Mouse (Mus musculus) erythroblast, embryonic 14.5 days (primary cell): ENCODE measurements around the gene Npas1. TPM values are rescaled to one million over a fixed set of nuclear protein-coding genes. Genes with fewer than 3 reads are reported as not detected.

Experiments used
- H3K27me3 ChIP-seq: 2 replicates; pipeline ENCODE4 v1.6.1; 2012; ENCODE audit warnings: inconsistent platforms; ENCODE audit not compliant: control insufficient read depth
- H3K36me3 ChIP-seq: 2 replicates; pipeline ENCODE4 v1.6.1; 2012; ENCODE audit warnings: mild to moderate bottlenecking, inconsistent platforms; ENCODE audit not compliant: control insufficient read depth
- H3K4me1 ChIP-seq: 2 replicates; pipeline ENCODE4 v1.6.1; 2012; ENCODE audit warnings: inconsistent platforms; ENCODE audit not compliant: control insufficient read depth
- H3K4me3 ChIP-seq: replicated peaks from 2 replicates; pipeline ENCODE3; 2012; ENCODE audit warnings: moderate library complexity, mild to moderate bottlenecking, inconsistent platforms
- H3K9me3 ChIP-seq: 2 replicates; pipeline ENCODE4 v1.6.1; 2012; ENCODE audit warnings: low read length, inconsistent platforms, mixed read lengths; ENCODE audit not compliant: control insufficient read depth
- GATA1 ChIP-seq: IDR thresholded peaks from 2 replicates; pipeline ENCODE4 v1.6.1; 2012; ENCODE audit warnings: low read length, inconsistent platforms, mixed read lengths
- TAL1 ChIP-seq: IDR thresholded peaks from 3 replicates; pipeline ENCODE4 v1.6.1; 2012; ENCODE audit warnings: low read length, inconsistent platforms, mixed read lengths
- polyA plus RNA-seq: library from polyadenylated mRNA; stranded (reverse); fragments of >175 nt; gene quantifications from 2 replicates; pipeline ENCODE4 v1.2.3, GENCODE M21; 2012

Npas1 gene
- polyA plus RNA-seq, 1 experiment: not detected

- Histone ChIP-seq H3K36me3 (peaks cover 95% of the 10 kb centered on the region), H3K27me3 (no peaks in the 10 kb centered on the region)
Observed at GRCm38 (mm10) chr7:16433352-16433971, 44.1 kb downstream of the Npas1 start.

GRCm38 (mm10) chr7:16426129-16426729, 51.3 kb downstream of the Npas1 start:
- TF ChIP-seq GATA1 (no peak), TAL1 (no peak)
- H3K4me3 ChIP-seq: no peak overlapping the region
- no peaks in the 10 kb centered on the region for H3K9me3 ChIP-seq
- H3K27me3 ChIP-seq: no peaks in the 10 kb centered on the region
- H3K4me1 ChIP-seq: peaks cover 4% of the 10 kb centered on the region
- H3K36me3 ChIP-seq: peaks cover 99% of the 10 kb centered on the region

More at GRCm38 (mm10) chr7:16433352-16433971, 44.1 kb downstream of the Npas1 start:
- Histone ChIP-seq H3K4me1 (peaks cover 3% of the 10 kb centered on the region), H3K4me3 (no peak overlapping the region), H3K9me3 (no peaks in the 10 kb centered on the region)
- TF ChIP-seq GATA1 (no peak), TAL1 (no peak)

- no peak for TF ChIP-seq GATA1
- no peak for TF ChIP-seq TAL1
- Histone ChIP-seq H3K4me1 (peaks cover 4% of the 10 kb centered on the region), H3K9me3 (no peaks in the 10 kb centered on the region), H3K4me3 (no peak overlapping the region), H3K27me3 (no peaks in the 10 kb centered on the region), H3K36me3 (peaks cover 99% of the 10 kb centered on the region)
Observed at GRCm38 (mm10) chr7:16425721-16426120, 51.8 kb downstream of the Npas1 start.

GRCm38 (mm10) chr7:16423731-16424130, 53.8 kb downstream of the Npas1 start:
- TF ChIP-seq TAL1: no peak
- no peak for TF ChIP-seq GATA1
- Histone ChIP-seq H3K27me3 (no peaks in the 10 kb centered on the region), H3K36me3 (peaks cover 99% of the 10 kb centered on the region), H3K4me3 (no peak overlapping the region), H3K4me1 (peaks cover 5% of the 10 kb centered on the region), H3K9me3 (no peaks in the 10 kb centered on the region)

- H3K4me3 ChIP-seq: no peak overlapping the region
- H3K4me1 ChIP-seq: peaks cover 6% of the 10 kb centered on the region
- TF ChIP-seq GATA1: no peak
- no peak for TF ChIP-seq TAL1
- H3K9me3 ChIP-seq: no peaks in the 10 kb centered on the region
- peaks cover 99% of the 10 kb centered on the region for H3K36me3 ChIP-seq
- no peaks in the 10 kb centered on the region for H3K27me3 ChIP-seq
Observed at GRCm38 (mm10) chr7:16422222-16422856, 55.2 kb downstream of the Npas1 start.

GRCm38 (mm10) chr7:16420493-16421118, 56.9 kb downstream of the Npas1 start:
- TF ChIP-seq GATA1 (no peak), TAL1 (no peak)
- H3K36me3 ChIP-seq: peaks cover 99% of the 10 kb centered on the region
- H3K27me3 ChIP-seq: no peaks in the 10 kb centered on the region
- H3K9me3 ChIP-seq: no peaks in the 10 kb centered on the region
- H3K4me3 ChIP-seq: no peak overlapping the region
- H3K4me1 ChIP-seq: peaks cover 13% of the 10 kb centered on the region

GRCm38 (mm10) chr7:16418713-16419112, 58.8 kb downstream of the Npas1 start:
- H3K36me3 ChIP-seq: peaks cover 99% of the 10 kb centered on the region
- peaks cover 31% of the 10 kb centered on the region for H3K4me1 ChIP-seq
- no peaks in the 10 kb centered on the region for H3K9me3 ChIP-seq
- H3K4me3 ChIP-seq: no peak overlapping the region
- TF ChIP-seq GATA1 (no peak), TAL1 (no peak)
- no peaks in the 10 kb centered on the region for H3K27me3 ChIP-seq

GRCm38 (mm10) chr7:16417141-16417771, 60.3 kb downstream of the Npas1 start:
- H3K4me3 ChIP-seq: no peak overlapping the region
- TF ChIP-seq TAL1 (no peak), GATA1 (no peak)

GRCm38 (mm10) chr7:16415426-16415825, 62.1 kb downstream of the Npas1 start:
- H3K27me3 ChIP-seq: no peaks in the 10 kb centered on the region
- H3K4me3 ChIP-seq: no peak overlapping the region
- peaks cover 60% of the 10 kb centered on the region for H3K4me1 ChIP-seq
- peaks cover 100% of the 10 kb centered on the region for H3K36me3 ChIP-seq
- no peaks in the 10 kb centered on the region for H3K9me3 ChIP-seq
- no peak for TF ChIP-seq GATA1
- no peak for TF ChIP-seq TAL1

More at GRCm38 (mm10) chr7:16417141-16417771, 60.3 kb downstream of the Npas1 start:
- H3K27me3 ChIP-seq: no peaks in the 10 kb centered on the region
- peaks cover 100% of the 10 kb centered on the region for H3K36me3 ChIP-seq
- no peaks in the 10 kb centered on the region for H3K9me3 ChIP-seq
- H3K4me1 ChIP-seq: peaks cover 42% of the 10 kb centered on the region
